Mouse (Mus musculus): ENCODE data around the gene Gm10260. TPM values are rescaled to one million over a fixed set of nuclear protein-coding genes. Genes with fewer than 3 reads are reported as not detected.

Gene Gm10260
- not detected for polyA plus RNA-seq (2014; fragmentation: Illumina TruSeq; extraction: RNeasy Lipid Tissue Mini Kit (QIAGEN cat#74804); ENCODE audit: low read depth, low replicate concordance)

DNA sequence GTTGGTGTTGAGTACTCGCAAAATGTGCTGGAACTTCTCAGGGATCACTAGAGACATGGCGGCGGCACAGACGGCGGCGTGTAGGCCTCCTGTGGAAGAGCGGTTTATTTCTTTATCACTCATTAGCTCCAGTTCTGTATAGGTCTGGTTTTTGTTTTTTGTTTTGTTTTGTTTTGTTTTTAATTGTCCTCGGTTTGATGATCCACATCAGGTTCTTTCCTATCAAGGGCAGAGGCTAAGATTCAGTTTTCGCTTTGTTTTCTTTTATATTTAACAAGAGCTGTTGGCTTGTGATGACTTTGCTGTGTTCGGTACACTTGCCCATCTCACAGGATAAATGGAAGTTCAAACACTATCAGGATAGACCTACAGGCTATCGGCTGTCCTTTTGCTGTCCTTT lies at the start of gene Gm10260:
Gm10260 (minus strand) TSS at position 101 of the 400 bp plus-strand sequence.

All from liver, adult 10 weeks (tissue).